Mouse (Mus musculus): Measurements from ENCODE around the gene Fndc7.
"Not testable (repeated sequence)": the region's sequence is repeated elsewhere in the genome, so short reads cannot be mapped to it uniquely, and the experiment has no call there.

The Fndc7 gene

DNA sequence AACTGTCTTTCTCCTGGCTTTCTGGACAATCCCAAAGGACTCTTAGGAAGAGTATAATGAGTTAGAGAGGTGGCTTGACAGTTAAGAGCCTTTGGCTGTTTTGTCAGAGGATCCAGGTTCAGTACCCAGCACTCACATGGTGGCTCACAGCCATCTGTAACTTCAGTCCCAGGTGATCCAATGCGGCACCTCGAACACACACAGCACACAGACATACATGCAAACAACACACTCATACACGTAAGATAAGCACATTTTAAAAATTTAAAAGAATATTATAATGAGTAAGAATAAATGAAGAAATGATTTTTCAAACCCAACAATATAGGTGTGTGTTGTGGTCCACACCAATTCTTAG lies 2.2 kb downstream of the Fndc7 start:
- DNase-seq (ENCODE audit: low spot score in 2 of 2): no peak

DNA sequence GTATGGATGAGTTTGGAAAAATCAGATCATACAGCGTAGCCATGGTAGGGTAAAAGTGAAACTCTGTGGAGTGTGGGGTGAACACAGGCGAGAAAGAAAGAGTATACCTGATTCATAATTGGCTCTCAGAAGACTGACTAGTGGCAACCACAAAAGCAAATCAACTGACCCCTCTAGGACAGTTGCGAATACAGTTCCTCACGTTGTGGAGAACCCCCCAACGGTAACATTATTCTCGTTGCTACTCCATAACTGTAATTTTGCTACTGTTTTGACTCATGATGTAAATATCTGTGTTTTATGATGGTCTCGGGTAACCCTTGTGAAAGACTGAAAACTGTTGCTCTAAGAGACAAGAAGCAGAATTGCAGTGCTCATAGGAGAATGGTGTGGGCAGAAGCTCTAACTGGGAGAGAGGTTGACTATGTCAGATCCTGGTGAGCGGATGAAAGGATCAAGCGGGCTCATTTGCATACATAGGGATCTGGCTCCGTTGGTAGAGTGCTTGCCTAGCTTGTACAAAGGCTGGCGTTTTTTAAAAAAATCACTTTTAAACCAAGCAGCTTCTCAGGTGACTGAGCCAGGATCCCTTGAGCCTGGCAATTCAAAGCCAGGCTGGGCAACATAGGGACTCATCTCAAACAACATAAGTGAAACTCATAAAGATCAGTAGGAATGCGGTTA lies 2.7 kb downstream of the Fndc7 start:
- DNase-seq (ENCODE audit: low spot score in 2 of 2): no peak

- DNase-seq (ENCODE audit: low spot score in 2 of 2): no peak
Measured at GRCm38 (mm10) chr3:108885686-108886530, 3.9 kb downstream of the Fndc7 start.

DNA sequence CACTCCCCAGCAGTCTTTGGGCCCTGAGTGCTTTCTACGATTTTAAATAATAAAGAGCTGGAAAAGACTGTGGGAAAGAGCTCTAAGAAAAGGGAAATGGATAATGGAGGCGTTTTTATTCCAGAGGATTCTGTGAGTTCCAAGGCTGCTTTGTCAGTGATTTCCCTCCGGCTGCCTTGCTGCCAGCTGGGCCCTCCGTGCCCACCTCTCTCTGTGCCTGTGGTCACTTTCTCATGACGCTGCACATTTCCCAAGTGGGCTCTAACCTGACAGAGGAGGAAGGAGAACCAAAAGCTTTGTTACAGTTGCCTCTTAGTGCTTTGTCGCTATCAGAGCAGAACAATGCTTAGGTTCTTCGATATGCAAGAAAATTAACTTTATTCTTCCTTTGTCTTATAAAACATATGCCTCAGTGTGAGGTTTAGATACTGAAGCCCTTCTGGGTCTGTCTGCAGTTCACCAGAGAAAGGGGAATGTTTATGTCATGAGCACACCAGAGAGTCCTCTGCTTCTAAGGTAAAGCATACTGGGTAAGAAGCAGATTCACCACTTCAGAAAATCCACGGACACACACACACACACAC lies 5.0 kb downstream of the Fndc7 start:
- no peak for DNase-seq (ENCODE audit: low spot score in 2 of 2)

DNA sequence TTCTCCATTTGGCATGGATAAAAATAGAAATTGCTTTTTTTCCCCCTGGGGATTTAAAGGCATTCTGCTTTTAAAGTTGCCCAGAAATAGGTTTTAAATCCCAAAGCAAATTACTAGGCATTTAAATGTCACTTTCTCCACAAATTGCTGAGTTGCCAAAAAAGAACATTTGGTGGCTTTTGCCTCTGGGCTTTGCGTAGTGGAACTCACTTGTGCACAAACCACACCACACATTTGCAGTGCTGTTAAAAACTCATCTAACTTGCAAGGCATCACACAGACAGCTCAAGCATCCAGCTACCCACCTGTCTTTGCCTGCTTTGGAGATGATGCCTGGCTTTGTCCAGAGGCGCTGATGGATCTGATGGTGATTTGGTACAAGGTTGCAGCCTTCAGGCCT lies 6.7 kb downstream of the Fndc7 start:
- no peak for DNase-seq (ENCODE audit: low spot score in 2 of 2)

- DNase-seq (ENCODE audit: low spot score in 2 of 2): not testable (repeated sequence)
Measured at GRCm38 (mm10) chr3:108881873-108882272, 7.9 kb downstream of the Fndc7 start.

GRCm38 (mm10) chr3:108880544-108881507 lies 9.0 kb downstream of the Fndc7 start:
- peak in 1 of 2 experiments; percentile 12 for DNase-seq (ENCODE audit: low spot score in 2 of 2)

- DNase-seq (ENCODE audit: low spot score in 2 of 2): no peak
Measured at GRCm38 (mm10) chr3:108879836-108880435, 9.9 kb downstream of the Fndc7 start.

DNA sequence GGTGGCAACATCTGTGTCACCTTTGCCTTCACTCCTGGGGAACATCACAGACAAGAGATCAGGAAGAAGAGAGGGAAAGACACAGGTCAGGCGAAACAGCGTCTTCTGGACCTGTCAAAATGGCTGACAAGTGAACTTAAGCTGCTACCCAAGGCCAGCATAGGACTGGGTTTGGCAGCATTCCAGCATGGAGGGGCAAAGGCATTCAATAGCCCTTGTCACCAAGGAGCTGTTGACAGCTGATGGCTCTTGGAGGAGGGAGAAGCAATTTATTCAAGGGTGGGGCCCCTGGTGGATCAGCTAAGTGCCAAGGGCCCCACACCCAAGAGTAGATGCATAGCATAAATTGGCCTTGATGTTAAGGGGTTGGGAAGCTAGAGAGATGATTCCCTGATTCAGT lies 10.7 kb downstream of the Fndc7 start:
- DNase-seq (ENCODE audit: low spot score in 2 of 2): no peak

- no peak for DNase-seq (ENCODE audit: low spot score in 2 of 2)
Measured at GRCm38 (mm10) chr3:108870631-108871030, 19.2 kb downstream of the Fndc7 start.

- DNase-seq (ENCODE audit: low spot score in 2 of 2): no peak
Measured at GRCm38 (mm10) chr3:108867449-108867848, 22.4 kb downstream of the Fndc7 start.

- DNase-seq (ENCODE audit: low spot score in 2 of 2): no peak
Measured at GRCm38 (mm10) chr3:108865676-108866075, 24.1 kb downstream of the Fndc7 start.

DNA sequence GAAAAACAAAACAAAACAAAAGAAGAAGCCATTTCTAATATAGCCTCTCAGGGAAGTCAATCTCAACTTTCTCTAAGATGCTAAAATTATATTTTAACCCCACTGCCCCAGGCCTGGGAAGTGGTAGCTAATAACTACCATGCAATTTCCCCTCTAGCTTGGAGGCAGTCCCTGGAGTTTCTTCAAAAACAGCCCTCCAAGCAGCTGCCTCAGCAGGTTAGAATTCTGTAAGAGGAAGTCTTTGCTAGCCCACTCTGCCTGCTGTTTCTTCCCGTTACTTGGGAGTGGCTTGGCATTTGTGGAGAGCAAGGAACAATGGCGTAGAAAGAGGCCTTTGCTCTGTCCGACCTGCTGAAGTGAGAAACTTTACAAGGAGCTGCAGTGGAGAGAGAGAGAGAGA lies 24.7 kb downstream of the Fndc7 start:
- DNase-seq (ENCODE audit: low spot score in 2 of 2): no peak

DNA sequence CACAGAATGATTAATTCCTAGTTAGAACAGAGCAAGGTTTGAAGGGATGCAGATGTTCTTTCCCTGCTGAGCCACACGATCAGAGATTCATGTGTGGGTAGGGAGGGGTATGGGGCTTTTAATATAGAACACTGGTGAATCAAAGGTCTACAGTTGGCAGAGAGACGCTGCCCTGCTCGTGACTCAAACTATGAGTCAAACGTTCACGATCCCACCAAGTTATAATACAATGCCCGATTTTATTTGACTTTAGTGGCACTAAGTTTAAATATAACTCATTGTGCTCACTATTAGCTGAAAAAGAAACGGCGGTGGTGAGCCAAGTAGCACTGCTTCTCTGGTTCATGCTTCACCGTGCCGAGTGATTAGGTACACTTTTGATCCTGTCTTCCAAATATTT lies 26.7 kb downstream of the Fndc7 start:
- no peak for DNase-seq (ENCODE audit: low spot score in 2 of 2)

DNA sequence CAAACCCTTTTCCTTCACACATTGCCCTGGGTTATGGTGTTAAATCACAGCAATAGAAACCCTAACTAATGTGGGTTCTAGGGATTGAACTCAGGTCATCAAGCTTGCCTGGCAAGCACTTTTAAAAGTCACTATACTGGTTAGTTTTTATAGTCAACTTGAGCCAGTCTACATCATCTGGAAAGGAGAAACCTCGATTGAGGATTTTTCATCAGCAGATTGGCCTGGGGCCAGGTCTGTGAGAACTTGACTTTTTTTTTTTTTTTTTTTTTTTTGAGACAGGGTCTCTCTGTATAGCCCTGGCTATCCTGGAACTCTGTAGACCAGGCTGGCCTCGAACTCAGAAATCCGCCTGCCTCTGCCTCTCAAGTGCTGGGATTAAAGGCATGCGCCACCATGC lies 27.5 kb downstream of the Fndc7 start:
- not testable (repeated sequence) for DNase-seq (ENCODE audit: low spot score in 2 of 2)

DNA sequence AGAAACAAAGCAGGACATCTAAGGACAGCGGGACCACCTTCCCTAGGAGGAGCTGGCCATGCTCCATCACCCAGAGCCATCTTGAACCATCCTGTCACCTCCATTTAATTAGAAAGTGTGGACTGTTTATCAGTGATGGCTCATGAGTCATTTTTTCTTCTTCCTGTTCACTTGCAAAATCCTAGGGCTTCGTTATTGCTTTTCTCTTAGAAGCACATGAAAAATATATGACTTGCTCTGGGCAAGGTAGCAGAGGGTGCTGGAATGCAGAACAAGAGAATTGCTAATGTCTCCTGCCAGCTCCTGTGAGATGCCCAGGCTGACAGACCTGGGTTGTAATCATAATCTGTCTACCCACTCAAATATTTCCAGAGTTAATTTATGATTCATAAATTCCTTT lies 29.0 kb downstream of the Fndc7 start:
- no peak for DNase-seq (ENCODE audit: low spot score in 2 of 2)

- no peak for DNase-seq (ENCODE audit: low spot score in 2 of 2)
Measured at GRCm38 (mm10) chr3:108858231-108858770, 31.5 kb downstream of the Fndc7 start.

DNA sequence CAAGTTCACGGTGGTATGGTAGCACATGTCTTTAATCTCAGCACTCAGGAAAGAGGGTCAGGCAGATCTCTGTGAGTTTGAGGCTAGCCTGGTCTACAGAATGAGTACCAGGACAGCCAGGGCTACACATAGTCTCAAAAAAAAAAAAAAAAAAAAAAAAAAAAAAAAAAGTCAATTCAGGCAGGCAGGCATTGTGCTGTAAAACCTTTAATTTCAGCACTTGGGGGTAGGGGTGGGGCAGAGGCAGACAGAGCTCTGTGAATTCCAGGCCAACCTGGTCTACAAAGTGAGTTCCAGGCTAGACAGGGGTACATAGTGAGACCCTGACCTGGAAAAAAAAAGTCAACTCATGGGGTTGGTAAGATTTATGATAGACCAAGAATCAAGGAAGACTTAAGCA lies 32.1 kb downstream of the Fndc7 start:
- DNase-seq (ENCODE audit: low spot score in 2 of 2): no peak

- DNase-seq (ENCODE audit: low spot score in 2 of 2): no peak
Measured at GRCm38 (mm10) chr3:108857124-108857470, 32.7 kb downstream of the Fndc7 start.

DNA sequence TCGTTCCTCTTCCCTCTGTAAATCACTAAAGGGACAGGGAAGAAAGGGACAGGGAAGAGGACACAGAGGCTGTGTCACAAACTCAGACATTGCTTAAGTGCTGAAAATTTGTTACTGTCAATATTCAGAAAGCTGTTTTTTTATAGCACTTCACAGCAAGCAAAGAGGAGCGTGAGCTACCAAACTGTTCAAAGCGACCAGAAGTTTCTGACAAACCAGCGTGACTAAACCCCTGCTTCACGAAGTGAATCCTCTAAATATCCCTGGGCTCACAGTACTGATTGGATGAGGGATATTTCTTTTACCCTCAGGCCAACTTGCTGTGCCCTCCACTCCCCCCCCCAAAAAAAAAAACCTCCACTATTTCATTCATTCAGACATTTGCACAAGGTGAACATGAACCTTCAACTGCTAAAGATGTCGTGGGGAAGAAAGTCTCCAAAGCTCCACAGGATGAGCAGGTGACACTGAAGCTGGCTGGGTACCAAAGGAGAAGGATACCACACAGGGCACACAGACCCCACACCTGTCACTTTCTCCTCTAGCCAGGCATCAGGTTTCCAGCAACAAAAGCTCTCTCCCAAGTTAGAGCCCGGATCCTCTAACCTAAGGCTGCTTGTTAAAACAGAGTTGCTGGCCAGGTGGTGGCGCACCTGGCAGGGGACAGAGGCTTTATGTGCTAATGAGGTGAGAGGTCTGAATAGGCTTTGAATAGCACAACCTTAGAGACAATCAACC lies 33.3 kb downstream of the Fndc7 start:
- DNase-seq (ENCODE audit: low spot score in 2 of 2): peak in 1 of 2 experiments; percentile 46

Measured in spleen, postnatal 14 days (tissue).